Mouse (Mus musculus) thymus, adult 2 months (tissue): ENCODE data around the gene Ambra1. TPM values are rescaled to one million over a fixed set of nuclear protein-coding genes. Genes with fewer than 3 reads are reported as not detected.

Experiments used
- DNase-seq: peaks from one replicate; pipeline ENCODE4 v3.0.0; 2021
- H3K27ac ChIP-seq: fragments of 200-500 bp; 2 replicates; pipeline ENCODE4 v1.5.1; 2012; ENCODE audit warnings: low read length, control low read depth; ENCODE audit not compliant: control insufficient read depth, insufficient read depth
- H3K27me3 ChIP-seq: fragments of 200-500 bp; 2 replicates; pipeline ENCODE4 v1.6.1; 2012; ENCODE audit warnings: mild to moderate bottlenecking, low read length, moderate library complexity, mixed read lengths; ENCODE audit not compliant: control insufficient read depth, insufficient read depth
- H3K36me3 ChIP-seq: fragments of 200-500 bp; 2 replicates; pipeline ENCODE4 v1.6.1; 2012; ENCODE audit warnings: mild to moderate bottlenecking, low read length, moderate library complexity; ENCODE audit not compliant: control insufficient read depth, insufficient read depth
- H3K4me1 ChIP-seq: fragments of 200-500 bp; replicated peaks from 2 replicates; pipeline ENCODE4 v1.6.1; 2012; ENCODE audit warnings: low read length; ENCODE audit not compliant: control insufficient read depth, insufficient read depth
- H3K4me3 ChIP-seq: fragments of 200-500 bp; 2 replicates; pipeline ENCODE4 v1.5.1; 2012; ENCODE audit warnings: mild to moderate bottlenecking, low read length, control low read depth, moderate library complexity; ENCODE audit not compliant: control insufficient read depth, insufficient read depth
- CTCF ChIP-seq: fragments of 200-500 bp; IDR thresholded peaks from 2 replicates; pipeline ENCODE4 v1.5.1; 2012; ENCODE audit warnings: mild to moderate bottlenecking, control low read depth, low read length, moderate library complexity, borderline replicate concordance; ENCODE audit not compliant: control insufficient read depth, poor library complexity, insufficient read depth; ENCODE audit errors: extremely low read depth
- POLR2A ChIP-seq: fragments of 200-500 bp; IDR thresholded peaks from 2 replicates; pipeline ENCODE4 v1.6.1; 2012; ENCODE audit warnings: mild to moderate bottlenecking, low read length, control low read depth, moderate library complexity; ENCODE audit not compliant: control insufficient read depth, poor library complexity, insufficient read depth; ENCODE audit errors: extremely low read depth
- WGBS: fragments of 180-500 bp; shearing (Covaris S2); methylation state at CpG from one replicate; pipeline ENCODE4 v1.1.7; 2018; 5-methylcytosine and 5-hydroxymethylcytosine counted together
- polyA plus RNA-seq: library from polyadenylated mRNA; depleted of rRNA; stranded (reverse); fragments of >200 nt; gene quantifications from 2 replicates; pipeline ENCODE4 v1.2.3, GENCODE M21; 2012

Gene Ambra1
- polyA plus RNA-seq, 1 experiment = 35.0 TPM

- 98% methylated on average over 6 of the region's 6 CpGs for WGBS
- DNase-seq = no peak
- TF ChIP-seq POLR2A = no peak
- TF ChIP-seq CTCF = no peak
Observed at GRCm38 (mm10) chr2:91854575-91854974, 124.6 kb downstream of the Ambra1 start.

GRCm38 (mm10) chr2:91856958-91857357 is 127.0 kb downstream of the Ambra1 start:
- H3K27ac ChIP-seq = no peak overlapping the region
- DNase-seq = no peak
- H3K4me1 ChIP-seq = no peaks in the 10 kb centered on the region
- no peaks in the 10 kb centered on the region for H3K36me3 ChIP-seq
- WGBS = 99% methylated on average over 3 of the region's 3 CpGs
- H3K4me3 ChIP-seq = no peak overlapping the region
- TF ChIP-seq CTCF (no peak), POLR2A (no peak)
- H3K27me3 ChIP-seq = no peaks in the 10 kb centered on the region

More at GRCm38 (mm10) chr2:91854575-91854974, 124.6 kb downstream of the Ambra1 start:
- no peaks in the 10 kb centered on the region for H3K27me3 ChIP-seq
- no peaks in the 10 kb centered on the region for H3K36me3 ChIP-seq
- H3K4me3 ChIP-seq = no peak overlapping the region
- H3K27ac ChIP-seq = no peak overlapping the region
- no peaks in the 10 kb centered on the region for H3K4me1 ChIP-seq

- DNase-seq = no peak
- 83% methylated on average over 4 of the region's 4 CpGs for WGBS
- Histone ChIP-seq H3K27ac (no peak overlapping the region), H3K36me3 (no peaks in the 10 kb centered on the region), H3K27me3 (no peaks in the 10 kb centered on the region), H3K4me1 (no peaks in the 10 kb centered on the region), H3K4me3 (no peak overlapping the region)
- TF ChIP-seq POLR2A = no peak
- TF ChIP-seq CTCF = no peak
Observed at GRCm38 (mm10) chr2:91859423-91859822, 129.5 kb downstream of the Ambra1 start.

- no peak for TF ChIP-seq POLR2A
- no peak for TF ChIP-seq CTCF
- no peaks in the 10 kb centered on the region for H3K36me3 ChIP-seq
- H3K27me3 ChIP-seq = no peaks in the 10 kb centered on the region
- H3K4me1 ChIP-seq = no peaks in the 10 kb centered on the region
- 88% methylated on average over 8 of the region's 8 CpGs for WGBS
- H3K27ac ChIP-seq = no peak overlapping the region
- no peak for DNase-seq
- H3K4me3 ChIP-seq = no peak overlapping the region
Observed at GRCm38 (mm10) chr2:91870754-91871153, 140.8 kb downstream of the Ambra1 start.

GRCm38 (mm10) chr2:91871225-91871624 is 141.3 kb downstream of the Ambra1 start:
- Histone ChIP-seq H3K4me3 (no peak overlapping the region), H3K4me1 (peaks cover 2% of the 10 kb centered on the region; the same call in 1 of the 2 replicates), H3K36me3 (no peaks in the 10 kb centered on the region), H3K27ac (no peak overlapping the region), H3K27me3 (no peaks in the 10 kb centered on the region)
- no peak for DNase-seq
- 81% methylated on average over 1 of the region's 1 CpGs for WGBS
- TF ChIP-seq CTCF (no peak), POLR2A (no peak)

- Histone ChIP-seq H3K36me3 (no peaks in the 10 kb centered on the region), H3K4me1 (peaks cover 2% of the 10 kb centered on the region; the same call in 1 of the 2 replicates), H3K27ac (no peak overlapping the region), H3K4me3 (no peak overlapping the region), H3K27me3 (no peaks in the 10 kb centered on the region)
- 100% methylated on average over 3 of the region's 3 CpGs for WGBS
- TF ChIP-seq POLR2A = no peak
- TF ChIP-seq CTCF = no peak
- no peak for DNase-seq
Observed at GRCm38 (mm10) chr2:91872658-91873057, 142.7 kb downstream of the Ambra1 start.

- WGBS = 20% methylated on average over 9 of the region's 9 CpGs
- Histone ChIP-seq H3K27me3 (no peaks in the 10 kb centered on the region), H3K4me1 (peaks cover 4% of the 10 kb centered on the region; the same call in 1 of the 2 replicates), H3K4me3 (no peak overlapping the region), H3K36me3 (no peaks in the 10 kb centered on the region), H3K27ac (no peak overlapping the region)
- no peak for DNase-seq
- TF ChIP-seq POLR2A (no peak), CTCF (no peak)
Observed at GRCm38 (mm10) chr2:91876000-91876805, 146.3 kb downstream of the Ambra1 start.
